Mouse (Mus musculus): ENCODE data around the gene Gm20547. TPM values are rescaled to one million over a fixed set of nuclear protein-coding genes. Genes with fewer than 3 reads are reported as not detected.
"Not testable (repeated sequence)": the region's sequence is repeated elsewhere in the genome, so short reads cannot be mapped to it uniquely, and the experiment has no call there.

The Gm20547 gene
- polyA plus RNA-seq (2012; rRNA removed): not detected in 2 replicates

DNA sequence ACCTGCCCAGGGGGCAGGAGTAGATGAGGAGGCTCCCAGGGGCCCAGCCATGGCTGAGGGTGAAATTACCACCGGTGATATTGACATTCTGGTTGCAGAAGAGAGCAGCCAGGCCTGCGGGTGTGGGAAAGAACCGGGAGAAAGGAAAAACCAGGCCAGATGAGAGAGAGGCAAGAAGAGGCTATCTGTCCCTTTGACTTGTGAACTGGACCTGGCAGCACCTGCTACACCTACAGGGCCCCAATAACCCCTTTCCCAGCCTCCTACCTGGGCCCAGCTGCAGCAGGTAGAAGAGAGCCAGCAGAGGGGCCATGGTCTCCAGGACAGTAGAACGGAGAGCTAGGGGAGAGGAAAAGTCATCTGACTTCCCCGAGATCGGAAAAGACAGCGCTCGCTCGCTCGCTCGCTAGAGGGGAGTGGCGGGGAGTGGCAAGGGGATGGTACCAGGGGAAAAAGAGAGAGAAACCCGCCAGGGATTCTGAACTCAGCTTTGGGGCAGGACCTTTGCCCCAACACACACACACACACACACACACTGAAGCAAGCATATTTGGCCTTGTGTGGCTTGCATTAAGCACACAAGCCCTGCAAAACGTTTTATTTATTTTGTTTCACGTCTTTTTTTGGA lies at the start of gene Gm20547:
TSS of gene Gm20547 (minus strand) at position 360 of the 628 bp plus-strand sequence.
- DNase-seq (ENCODE audit: low read depth): no peak

DNA sequence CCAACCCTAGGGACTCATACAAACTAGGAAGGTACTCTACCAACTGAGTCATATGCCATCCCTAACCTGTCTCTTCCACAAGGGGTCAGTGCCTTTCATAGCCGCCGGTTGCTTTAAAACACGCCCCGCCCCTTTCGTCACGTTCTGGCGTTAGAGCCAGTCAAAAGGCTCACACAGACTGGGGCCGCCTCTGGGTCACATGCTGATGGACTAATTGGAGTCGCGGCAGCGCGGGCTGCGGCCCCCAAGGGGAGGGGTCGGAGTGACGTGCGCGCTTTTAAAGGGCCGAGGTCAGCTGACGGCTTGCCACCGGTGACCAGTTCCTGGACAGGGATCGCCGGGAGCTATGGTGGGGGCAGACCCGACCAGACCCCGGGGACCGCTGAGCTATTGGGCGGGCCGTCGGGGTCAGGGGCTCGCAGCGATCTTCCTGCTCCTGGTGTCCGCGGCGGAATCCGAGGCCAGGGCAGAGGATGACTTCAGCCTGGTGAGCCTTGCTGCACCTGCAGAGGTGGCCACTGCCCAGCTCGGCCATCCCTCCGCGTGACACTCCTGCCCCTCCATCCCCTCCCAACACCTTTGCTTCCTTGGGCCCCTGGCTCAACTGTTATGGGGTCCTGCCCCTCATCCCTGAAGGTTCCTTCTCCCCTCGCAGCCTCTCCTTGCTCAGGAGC lies 49.4 kb upstream of the Gm20547 start, which contains the start of gene Neu1:
TSS of gene Neu1 (plus strand) at position 193 of the 674 bp plus-strand sequence.
- DNase-seq (ENCODE audit: low read depth): peak; percentile 85

DNA sequence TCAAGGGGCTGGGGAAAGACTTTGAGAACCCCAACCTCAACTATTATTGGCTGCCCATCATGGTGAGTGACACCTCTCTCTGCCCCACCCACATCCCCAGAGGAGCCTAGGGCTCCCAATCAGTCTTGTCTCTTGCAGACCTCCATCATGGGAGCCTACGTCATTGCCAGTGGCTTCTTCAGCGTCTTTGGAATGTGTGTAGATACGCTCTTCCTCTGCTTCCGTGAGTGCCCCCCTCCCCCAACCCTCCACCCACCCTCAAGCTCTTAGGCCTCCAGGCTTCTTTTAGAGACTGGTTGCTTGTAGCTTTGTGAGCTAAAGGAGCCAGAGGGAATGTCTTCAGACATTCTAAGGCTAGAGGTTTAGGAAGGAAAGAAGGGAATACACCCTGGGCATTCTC lies 47.0 kb upstream of the Gm20547 start:
- DNase-seq (ENCODE audit: low read depth): no peak

DNA sequence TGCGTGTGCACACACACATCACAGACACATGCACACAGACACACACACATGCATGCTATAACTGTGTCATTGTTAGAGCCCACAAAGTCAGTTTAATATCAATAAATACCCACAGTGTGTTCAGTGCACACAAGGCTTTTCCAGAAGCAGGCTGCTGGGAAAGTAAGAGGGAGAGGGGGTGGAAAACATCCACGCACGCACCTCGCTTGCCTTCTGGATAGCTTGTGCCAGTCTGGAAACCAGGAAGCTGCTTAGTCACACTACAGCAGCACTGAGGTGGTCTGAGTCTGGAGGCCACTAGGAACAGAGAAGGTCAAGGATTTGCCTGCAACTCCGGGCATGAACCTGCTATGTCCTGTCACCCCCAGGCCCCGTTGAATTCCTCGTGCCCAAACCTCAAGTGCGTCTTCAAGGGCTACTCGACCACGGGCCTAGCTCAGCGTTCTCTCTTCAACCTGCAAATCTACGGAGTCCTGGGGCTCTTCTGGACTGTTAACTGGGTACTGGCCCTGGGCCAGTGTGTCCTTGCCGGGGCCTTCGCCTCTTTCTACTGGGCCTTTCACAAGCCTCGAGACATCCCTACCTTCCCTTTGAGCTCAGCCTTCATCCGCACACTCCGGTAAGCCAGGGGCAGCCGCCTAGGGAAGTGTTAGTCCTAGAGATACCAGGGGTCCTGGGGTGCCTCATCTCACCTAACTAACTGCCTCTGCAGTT lies 45.6 kb upstream of the Gm20547 start:
- DNase-seq (ENCODE audit: low read depth): no peak

DNA sequence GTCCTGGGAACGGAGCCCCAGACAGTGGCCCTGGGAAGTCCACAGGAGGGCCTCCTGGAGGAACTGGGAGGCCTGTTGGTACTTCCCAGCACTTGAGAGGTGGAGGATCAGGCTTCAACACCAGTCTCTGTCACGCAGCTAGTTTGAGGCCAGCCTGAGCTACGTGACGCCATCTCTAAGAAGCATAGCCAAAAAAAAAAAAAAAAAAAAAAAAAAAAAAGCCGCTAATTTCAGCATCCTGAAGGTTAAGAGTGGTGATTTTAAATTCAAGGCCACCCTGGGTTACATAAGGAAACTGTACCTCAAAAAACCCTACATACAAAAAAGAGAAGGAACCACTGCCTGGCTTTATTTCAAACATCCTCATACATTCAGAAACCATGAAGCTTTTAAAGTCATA lies 42.4 kb upstream of the Gm20547 start:
- no peak for DNase-seq (ENCODE audit: low read depth)

DNA sequence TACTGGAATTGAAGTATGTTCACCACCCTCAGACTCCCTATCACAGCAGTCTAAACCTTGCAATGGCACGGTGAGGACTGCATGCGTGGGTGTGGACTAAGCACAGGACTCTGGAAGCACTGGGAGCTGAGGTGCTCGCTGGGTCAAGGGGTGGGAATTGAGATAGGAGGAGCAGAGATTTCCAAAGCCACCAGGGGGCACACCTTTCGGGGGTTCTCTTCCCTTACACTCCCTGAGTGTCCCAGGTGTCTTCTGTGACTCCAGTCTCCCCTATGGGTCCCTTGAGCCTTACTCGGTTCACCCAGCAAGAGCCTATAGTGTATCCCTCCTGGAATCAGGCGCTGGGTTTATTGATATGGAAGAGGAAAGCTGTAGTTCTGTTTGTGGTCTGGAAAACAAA lies 41.1 kb upstream of the Gm20547 start:
- DNase-seq (ENCODE audit: low read depth): no peak

DNA sequence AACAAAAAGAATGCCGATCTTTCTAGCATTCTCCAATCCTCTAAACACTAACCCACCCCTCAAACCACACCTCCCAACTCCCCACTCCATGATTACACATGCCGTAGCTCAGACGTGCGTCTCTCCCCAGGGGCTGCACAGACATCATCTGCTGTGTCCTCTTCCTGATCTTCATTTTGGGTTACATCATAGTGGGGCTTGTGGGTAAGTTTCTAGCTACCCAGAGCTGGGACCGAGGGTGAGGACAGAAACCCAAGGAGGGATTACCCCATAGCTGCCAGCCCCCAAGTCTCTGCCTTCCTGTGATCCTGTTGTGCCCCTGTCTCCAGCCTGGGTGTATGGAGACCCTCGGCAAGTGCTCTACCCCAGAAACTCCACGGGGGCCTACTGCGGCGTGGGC lies 35.3 kb upstream of the Gm20547 start:
- no peak for DNase-seq (ENCODE audit: low read depth)

DNA sequence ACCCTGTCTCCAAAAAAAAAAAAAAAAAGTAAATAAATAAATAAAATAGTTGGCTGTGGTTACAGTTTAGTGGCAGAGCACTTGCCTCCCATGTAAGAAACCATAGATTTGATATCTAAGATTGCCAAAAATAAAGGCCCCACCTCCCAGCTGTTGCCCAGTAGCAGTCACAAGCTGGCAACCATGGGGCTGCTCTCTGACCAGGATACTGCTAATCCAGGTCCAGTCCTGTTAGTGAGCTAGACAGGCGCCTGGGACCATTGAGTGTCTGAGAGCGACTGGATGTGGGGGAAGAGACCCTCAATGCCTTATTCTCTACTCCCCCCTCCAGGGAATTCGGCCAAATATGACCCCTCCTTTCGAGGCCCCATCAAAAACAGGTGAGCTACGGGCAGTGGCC lies 34.5 kb upstream of the Gm20547 start:
- no peak for DNase-seq (ENCODE audit: low read depth)

DNA sequence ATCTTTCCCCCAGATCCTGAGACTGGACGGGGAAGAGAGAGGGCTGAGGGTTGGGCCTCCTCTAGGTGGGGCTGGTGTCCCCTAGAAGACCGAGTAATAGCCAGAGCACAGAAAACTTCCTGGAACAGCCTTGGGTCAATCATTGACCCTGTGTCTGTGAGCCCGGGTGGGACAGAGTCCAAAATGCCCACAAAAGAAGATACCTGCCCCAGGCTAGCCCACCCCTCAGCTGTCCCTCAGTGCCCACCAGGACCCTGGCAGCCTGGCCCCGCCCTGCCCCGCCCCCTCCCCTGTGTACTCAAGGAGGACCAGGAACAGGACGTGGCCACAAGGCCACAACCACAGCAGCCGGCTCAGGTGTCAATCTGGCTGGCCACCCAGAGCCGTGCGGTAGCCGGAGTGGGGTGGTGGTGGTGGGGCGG lies 33.6 kb upstream of the Gm20547 start:
- DNase-seq (ENCODE audit: low read depth): no peak

DNA sequence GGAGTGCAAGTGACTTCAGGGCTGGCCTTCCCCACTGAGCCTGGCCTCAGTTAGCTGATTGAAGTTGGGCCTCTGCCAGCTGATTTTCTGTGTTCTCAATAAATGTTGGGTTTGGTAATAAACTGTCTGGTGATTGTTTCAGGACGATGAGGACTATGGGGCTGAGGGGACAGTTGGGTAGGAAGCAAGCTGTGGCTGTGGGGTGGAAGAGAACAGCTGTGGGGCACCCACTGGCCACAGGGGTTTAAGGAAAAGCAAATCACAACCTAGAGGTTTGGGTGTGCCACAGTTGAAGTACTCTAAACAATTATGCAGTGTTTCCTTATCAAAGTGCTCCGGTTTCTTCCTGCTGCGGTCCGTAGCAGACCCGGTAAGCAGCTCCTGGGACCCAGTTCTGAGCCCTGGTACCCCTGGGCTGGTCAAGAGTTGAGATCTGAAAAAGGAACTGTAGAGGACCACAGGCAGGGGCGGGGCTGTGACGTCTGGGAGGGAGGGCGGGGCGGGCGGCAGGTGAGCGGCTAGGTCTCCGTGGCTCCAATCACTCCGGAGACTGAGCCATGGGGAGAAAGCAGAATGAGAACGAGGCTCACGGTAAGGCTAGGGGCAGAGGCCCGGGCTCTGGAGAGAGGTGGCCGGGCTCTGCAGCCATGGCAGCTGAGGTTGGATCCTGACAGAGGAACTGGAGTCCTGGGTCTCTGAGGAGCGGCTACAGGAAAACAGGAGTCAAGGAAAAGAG lies 32.3 kb upstream of the Gm20547 start, which contains the start of gene Slc44a4:
TSS of gene Slc44a4 (plus strand) at position 537 of the 736 bp plus-strand sequence.
- no peak for DNase-seq (ENCODE audit: low read depth)

DNA sequence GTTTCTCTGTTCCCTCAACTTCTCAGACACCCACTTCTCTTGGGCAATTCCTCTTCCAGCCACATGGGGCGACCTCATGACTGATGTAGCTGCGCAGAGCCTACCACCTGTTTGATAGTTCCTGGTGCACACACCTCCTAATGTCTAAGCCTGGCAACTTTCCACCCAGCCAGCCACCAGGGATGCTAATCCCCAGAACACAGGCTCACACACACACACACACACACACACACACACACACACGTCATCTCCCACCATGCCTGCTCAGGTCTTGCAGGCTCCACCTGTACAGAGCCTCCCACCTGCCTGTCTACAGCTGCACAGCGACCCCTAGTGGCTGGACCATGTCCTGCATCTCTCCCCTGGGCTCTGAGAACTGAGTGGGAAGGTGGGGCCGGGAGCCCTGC lies 30.1 kb upstream of the Gm20547 start:
- DNase-seq (ENCODE audit: low read depth): no peak

DNA sequence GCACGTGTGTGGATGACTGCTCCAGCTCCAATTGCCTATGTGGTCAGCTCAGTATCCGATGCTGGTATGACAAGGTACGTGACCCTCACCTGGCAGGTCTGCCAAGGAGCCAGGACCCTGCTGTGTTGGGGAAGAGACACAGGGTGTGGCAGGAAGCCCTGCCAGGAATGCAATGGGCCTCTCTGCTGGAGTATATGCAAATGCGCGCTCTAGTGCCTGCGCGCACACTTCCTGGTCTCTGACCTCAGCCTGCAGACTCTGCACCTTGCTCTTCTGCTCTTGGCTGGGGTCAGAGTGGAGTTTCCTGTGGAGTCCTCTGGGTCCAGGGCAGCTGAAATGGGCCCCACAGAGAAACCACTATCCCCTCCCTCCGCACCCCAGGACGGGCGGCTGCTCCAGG lies 29.1 kb upstream of the Gm20547 start:
- DNase-seq (ENCODE audit: low read depth): no peak

DNA sequence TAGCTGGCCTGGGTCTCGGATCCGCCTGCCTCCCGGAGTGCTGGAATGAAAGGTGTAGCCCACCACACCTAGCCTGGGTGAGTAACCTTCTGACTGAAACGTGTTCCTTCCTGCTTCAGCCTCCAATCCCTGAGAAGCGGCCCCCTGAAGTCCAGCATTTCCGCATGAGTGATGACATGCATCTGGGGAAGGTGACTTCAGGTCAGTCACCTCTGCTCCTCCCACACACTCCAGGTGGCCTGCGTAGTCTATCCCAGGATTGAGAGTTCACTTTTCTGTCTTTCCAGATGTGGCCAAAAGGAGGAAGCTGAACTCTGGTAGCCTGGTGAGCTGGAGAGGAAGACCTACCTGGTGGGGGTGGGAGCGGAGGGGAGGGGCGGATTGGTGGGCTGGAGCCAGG lies 21.1 kb upstream of the Gm20547 start:
- DNase-seq (ENCODE audit: low read depth): no peak

DNA sequence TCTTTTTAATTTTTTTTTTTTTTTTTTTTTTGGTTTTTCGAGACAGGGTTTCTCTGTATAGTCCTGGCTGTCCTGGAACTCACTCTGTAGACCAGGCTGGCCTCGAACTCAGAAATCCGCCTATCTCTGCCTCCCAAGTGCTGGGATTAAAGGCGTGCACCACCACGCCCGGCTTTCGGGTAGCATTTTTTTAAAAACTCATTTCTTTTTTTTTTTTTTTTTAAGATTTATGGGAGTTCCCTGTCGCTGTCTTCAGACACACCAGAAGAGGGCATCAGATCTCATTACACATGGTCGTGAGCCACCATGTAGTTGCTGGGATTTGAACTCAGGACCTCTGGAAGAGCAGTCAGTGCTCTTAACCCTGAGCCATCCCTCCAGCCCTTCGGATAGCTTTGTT lies 20.1 kb upstream of the Gm20547 start:
- not testable (repeated sequence) for DNase-seq (ENCODE audit: low read depth)

DNA sequence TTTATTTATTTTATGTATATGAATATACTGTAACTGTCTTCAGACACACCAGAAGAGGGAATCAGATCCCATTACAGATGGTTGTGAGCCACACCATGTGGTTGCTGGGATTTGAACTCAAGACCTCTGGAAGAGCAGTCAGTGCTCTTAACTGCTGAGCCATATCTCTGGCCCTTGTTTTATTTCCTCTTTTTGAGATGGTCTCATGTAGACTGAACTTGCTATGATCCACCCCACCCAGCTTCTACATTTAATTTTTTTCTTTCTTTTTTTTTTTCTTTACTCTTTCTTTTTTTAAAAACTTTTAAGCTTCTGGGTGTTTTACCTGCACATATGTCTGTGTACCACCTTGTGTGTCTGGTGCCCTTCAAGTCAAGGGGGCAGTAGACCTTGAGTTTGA lies 19.0 kb upstream of the Gm20547 start:
- DNase-seq (ENCODE audit: low read depth): not testable (repeated sequence)

DNA sequence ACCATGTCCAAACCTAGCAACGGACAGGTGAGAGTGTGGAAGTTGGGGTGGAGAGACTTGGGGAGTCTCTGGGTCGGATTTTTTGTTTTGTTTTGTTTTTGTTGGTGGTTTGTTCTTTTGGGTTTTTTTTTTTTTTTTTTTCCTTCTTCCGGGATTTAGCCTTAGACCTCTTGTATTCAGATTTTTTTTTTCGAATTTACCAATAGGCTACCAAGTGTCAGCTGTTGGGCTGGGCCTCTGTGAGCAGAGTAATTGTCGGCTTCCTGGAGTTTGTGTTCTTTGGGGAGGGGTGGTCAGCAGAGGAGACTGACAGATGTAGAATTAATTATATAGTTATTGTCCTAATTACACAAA lies 18.0 kb upstream of the Gm20547 start:
- no peak for DNase-seq (ENCODE audit: low read depth)

DNA sequence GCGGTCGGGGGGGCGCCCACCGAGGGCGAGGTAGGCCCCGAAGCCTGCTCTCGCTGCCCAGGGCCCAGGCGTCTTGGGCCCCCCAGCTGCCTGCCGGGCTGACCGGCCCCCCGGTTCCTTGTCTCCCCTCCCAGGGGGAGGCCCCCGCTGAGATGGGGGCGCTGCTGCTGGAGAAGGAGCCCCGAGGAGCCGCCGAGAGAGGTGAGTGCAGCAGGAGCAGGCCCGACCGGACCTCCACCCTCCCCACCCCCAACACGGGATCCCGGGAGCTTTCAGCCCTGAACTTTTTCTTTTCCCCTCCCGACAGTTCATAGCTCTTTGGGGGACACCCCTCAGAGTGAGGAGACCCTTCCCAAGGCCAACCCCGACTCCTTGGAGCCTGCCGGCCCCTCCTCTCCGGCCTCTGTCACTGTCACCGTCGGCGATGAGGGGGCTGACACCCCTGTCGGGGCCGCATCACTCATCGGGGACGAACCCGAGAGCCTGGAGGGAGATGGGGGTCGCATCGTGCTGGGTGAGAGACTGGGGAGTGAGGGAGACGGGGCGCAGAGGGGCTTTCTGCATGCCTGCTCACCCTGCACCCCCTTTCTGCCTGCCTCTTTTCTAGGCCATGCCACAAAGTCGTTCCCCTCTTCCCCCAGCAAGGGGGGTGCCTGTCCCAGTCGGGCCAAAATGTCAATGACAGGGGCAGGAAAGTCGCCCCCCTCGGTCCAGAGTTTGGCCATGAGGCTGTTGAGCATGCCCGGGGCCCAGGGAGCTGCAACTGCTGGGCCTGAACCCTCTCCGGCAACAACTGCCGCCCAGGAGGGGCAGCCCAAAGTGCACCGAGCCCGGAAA lies 17.4 kb upstream of the Gm20547 start:
- no peak for DNase-seq (ENCODE audit: low read depth)

DNA sequence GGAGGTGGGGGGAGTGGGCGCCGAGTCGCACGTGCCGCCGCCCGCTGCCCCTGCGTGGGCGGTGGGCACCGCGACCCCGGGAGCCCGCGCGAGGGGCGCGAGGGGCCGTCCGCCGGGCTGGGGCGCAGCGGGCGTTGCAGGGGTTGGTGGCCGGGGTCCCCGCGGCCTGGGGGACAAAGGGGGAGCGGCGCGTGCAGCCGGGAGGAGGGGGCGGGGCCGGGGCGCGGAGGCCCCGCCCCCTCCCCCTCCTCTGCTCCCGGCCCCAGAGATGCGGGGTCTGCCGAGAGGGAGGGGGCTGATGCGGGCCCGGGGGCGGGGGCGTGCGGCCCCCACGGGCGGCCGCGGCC lies 16.8 kb upstream of the Gm20547 start:
- DNase-seq (ENCODE audit: low read depth): no peak

DNA sequence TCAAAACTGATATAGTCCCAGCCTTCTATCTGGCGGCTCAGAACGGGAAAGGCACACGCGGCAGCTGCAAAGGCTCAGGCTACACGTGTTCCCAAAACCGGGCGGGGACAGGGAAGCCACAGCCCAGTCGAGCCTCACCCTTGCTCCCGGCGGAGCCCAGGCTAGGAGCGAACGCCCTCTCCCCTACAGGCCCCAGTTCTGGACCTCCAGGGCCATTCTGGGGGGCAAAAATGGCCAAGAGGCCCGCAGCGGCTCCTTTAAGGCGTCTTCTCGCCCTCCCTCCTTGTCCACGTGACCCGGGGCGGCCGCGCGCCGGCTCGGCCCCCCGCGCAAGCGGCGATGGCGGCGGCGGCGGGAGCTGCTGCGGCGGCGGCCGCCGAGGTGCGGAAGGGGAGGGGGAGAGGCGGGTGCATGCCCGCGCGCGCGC lies 16.3 kb upstream of the Gm20547 start, which contains the start of the genes C2 and Ehmt2:
TSS of gene C2 (minus strand) at position 106 of the 427 bp plus-strand sequence.
TSS of gene Ehmt2 (plus strand) at position 310 of the 427 bp plus-strand sequence.
- DNase-seq (ENCODE audit: low read depth): no peak

DNA sequence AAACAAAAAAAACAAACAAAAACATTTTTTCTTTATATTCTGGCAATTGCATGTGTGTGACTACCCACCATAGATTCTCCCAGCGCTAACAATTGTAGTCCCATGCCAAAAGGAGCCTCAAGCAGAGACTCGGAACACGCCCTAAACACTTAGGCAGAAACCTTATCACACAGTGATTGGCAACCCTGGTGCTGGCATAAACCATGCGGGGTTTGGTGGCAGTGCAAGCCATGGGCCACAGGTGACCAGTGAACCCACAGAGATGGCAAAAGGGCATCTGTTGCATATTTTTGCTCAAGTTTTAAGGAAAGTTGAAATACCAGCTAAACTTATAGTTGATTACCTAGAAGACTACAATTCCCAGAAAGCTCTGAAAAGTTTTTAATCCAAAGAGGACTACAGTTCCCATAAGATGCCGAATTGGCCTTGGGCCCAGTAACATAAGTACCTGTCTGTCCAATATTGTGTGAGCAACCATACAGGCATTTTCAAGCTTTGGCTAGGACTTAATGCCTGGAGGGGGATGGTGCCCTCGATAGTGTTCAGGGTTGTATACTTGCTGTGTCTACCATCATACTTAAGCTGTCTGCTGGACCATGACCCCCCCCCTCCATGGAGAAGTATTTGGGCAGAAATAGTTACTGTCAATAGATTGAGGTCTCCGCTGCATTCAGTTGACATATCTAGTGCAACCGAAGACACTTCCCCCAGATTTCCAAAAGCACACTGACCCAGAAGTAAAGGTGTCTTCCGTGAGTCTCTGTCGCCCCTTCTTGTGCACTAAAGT lies 15.7 kb upstream of the Gm20547 start:
- no peak for DNase-seq (ENCODE audit: low read depth)

Data from gonadal fat pad, adult 2 months (tissue).